Mouse (Mus musculus): ENCODE data around the gene Pcsk6. TPM values are rescaled to one million over a fixed set of nuclear protein-coding genes. Genes with fewer than 3 reads are reported as not detected.
A peak's percentile ranks its signal among the peaks of the same experiment; 100 is the strongest.
"Not testable (repeated sequence)": the region's sequence is repeated elsewhere in the genome, so short reads cannot be mapped to it uniquely, and the experiment has no call there.

The Pcsk6 gene
- total RNA-seq, 2 experiments from 2014 or later: 15.3 to 15.7 TPM

- DNase-seq; intact Hi-C loops (cut with DNase I): not testable (repeated sequence)
Measured at GRCm38 (mm10) chr7:65934238-65934970, 72.9 kb downstream of the Pcsk6 start.

GRCm38 (mm10) chr7:65935211-65935610 is 73.7 kb downstream of the Pcsk6 start:
- DNase-seq: no peak
- intact Hi-C loops (cut with DNase I): no loop called here

GRCm38 (mm10) chr7:65940988-65941387 is 79.5 kb downstream of the Pcsk6 start:
- no peak for DNase-seq
- intact Hi-C loops (cut with DNase I): no loop called here

- no peak for DNase-seq
- intact Hi-C loops (cut with DNase I): no loop called here
Measured at GRCm38 (mm10) chr7:65945342-65945993, 83.9 kb downstream of the Pcsk6 start.

- intact Hi-C loops (cut with DNase I): no loop called here
- DNase-seq: no peak
Measured at GRCm38 (mm10) chr7:65946397-65946796, 84.9 kb downstream of the Pcsk6 start.

- intact Hi-C loops (cut with DNase I): no loop called here
- DNase-seq: no peak
Measured at GRCm38 (mm10) chr7:65948891-65949290, 87.4 kb downstream of the Pcsk6 start.

GRCm38 (mm10) chr7:65954583-65954982 is 93.0 kb downstream of the Pcsk6 start:
- intact Hi-C loops (cut with DNase I): no loop called here
- no peak for DNase-seq

GRCm38 (mm10) chr7:65955304-65956220 is 94.0 kb downstream of the Pcsk6 start:
- intact Hi-C loops (cut with DNase I): no loop called here
- DNase-seq: no peak

- DNase-seq: no peak
- intact Hi-C loops (cut with DNase I): no loop called here
Measured at GRCm38 (mm10) chr7:65957245-65957644, 95.7 kb downstream of the Pcsk6 start.

GRCm38 (mm10) chr7:65958105-65958504 is 96.6 kb downstream of the Pcsk6 start:
- DNase-seq: no peak
- intact Hi-C loops (cut with DNase I): no loop called here

GRCm38 (mm10) chr7:65959221-65959924 is 97.8 kb downstream of the Pcsk6 start:
- DNase-seq: no peak

GRCm38 (mm10) chr7:65962611-65963010 is 101.1 kb downstream of the Pcsk6 start:
- DNase-seq: peak; percentile 46
- intact Hi-C loops (cut with DNase I): no loop called here

More at GRCm38 (mm10) chr7:65959221-65959924, 97.8 kb downstream of the Pcsk6 start:
- intact Hi-C loops (cut with DNase I): no loop called here

- intact Hi-C loops (cut with DNase I): no loop called here
- DNase-seq: no peak
Measured at GRCm38 (mm10) chr7:65964398-65964797, 102.9 kb downstream of the Pcsk6 start.

- intact Hi-C loops (cut with DNase I): no loop called here
Measured at GRCm38 (mm10) chr7:65971301-65971700, 109.8 kb downstream of the Pcsk6 start.

GRCm38 (mm10) chr7:65977286-65977685 is 115.8 kb downstream of the Pcsk6 start:
- no peak for DNase-seq
- intact Hi-C loops (cut with DNase I): no loop called here

More at GRCm38 (mm10) chr7:65971301-65971700, 109.8 kb downstream of the Pcsk6 start:
- no peak for DNase-seq

GRCm38 (mm10) chr7:65977977-65978376 is 116.4 kb downstream of the Pcsk6 start:
- no peak for DNase-seq
- intact Hi-C loops (cut with DNase I): no loop called here

- DNase-seq: no peak
- intact Hi-C loops (cut with DNase I): no loop called here
Measured at GRCm38 (mm10) chr7:65978996-65979823, 117.7 kb downstream of the Pcsk6 start.

GRCm38 (mm10) chr7:65980000-65980399 is 118.5 kb downstream of the Pcsk6 start:
- DNase-seq: no peak
- intact Hi-C loops (cut with DNase I): no loop called here

- intact Hi-C loops (cut with DNase I): no loop called here
- no peak for DNase-seq
Measured at GRCm38 (mm10) chr7:65982057-65982456, 120.5 kb downstream of the Pcsk6 start.

- intact Hi-C loops (cut with DNase I): no loop called here
- DNase-seq: no peak
Measured at GRCm38 (mm10) chr7:65988249-65988648, 126.7 kb downstream of the Pcsk6 start.

All from left cerebral cortex, postnatal 4 days (tissue).